In genomic region chr3:37420641-37421040, GRCm38 (mm10) we compare ENCODE assay signal across 8 mouse cellular contexts. TPM values are rescaled to one million over a fixed set of nuclear protein-coding genes. Genes with fewer than 3 reads are reported as not detected.
DNase-seq lines count a peak whose midpoint lies in the region; ATAC-seq and TF ChIP-seq lines count a peak whose summit lies in the region.

No protein-coding gene starts in this region.

- ATAC-seq in embryonic facial prominence, embryonic 15.5 days (ENCODE audit: insufficient number of reproducible peaks, low FRiP score, low TSS enrichment, low read depth), result no peak
- no peak for ATAC-seq in limb, embryonic 11.5 days (ENCODE audit: insufficient number of reproducible peaks, low FRiP score, low TSS enrichment, low read depth)

- under 1% methylated on average over 24 of the region's 24 CpGs for WGBS in embryonic facial prominence, embryonic 15.5 days
- WGBS in limb, embryonic 11.5 days, result under 1% methylated on average over 24 of the region's 24 CpGs

- TF ChIP-seq POLR2A in myocyte (IDR thresholded peaks at IDR 0.05; ENCODE audit: insufficient read length, low read depth), result no peak

- peak overlapping the region; percentile 99 for H3ac ChIP-seq in myocyte (ENCODE audit: control insufficient read depth, insufficient read length)

- no peaks in the 10 kb centered on the region for H3K9me3 ChIP-seq in embryonic facial prominence, embryonic 15.5 days (replicated peaks)
- no peaks in the 10 kb centered on the region for H3K9me3 ChIP-seq in limb, embryonic 11.5 days (ENCODE audit: control insufficient read depth, low read length)

- peak overlapping the region; percentile 95 for H3K4me3 ChIP-seq in embryonic facial prominence, embryonic 15.5 days (replicated peaks)
- H3K4me3 ChIP-seq in limb, embryonic 11.5 days (ENCODE audit: low read depth, low read length), result peak overlapping the region; percentile 90
- peak overlapping the region; percentile 79 for H3K4me3 ChIP-seq in myocyte

- H3K4me2 ChIP-seq in embryonic facial prominence, embryonic 15.5 days (replicated peaks), result peak overlapping the region; percentile 72
- peak overlapping the region; percentile 74 for H3K4me2 ChIP-seq in limb, embryonic 11.5 days (ENCODE audit: low read depth, severe bottlenecking)
- H3K4me2 ChIP-seq in myocyte (ENCODE audit: low read depth), result peak overlapping the region; percentile 74

- H3K79me2 ChIP-seq in myocyte (ENCODE audit: control insufficient read depth, insufficient read depth), result peaks cover 42% of the 10 kb centered on the region

- DNase-seq in frontal cortex, postnatal 25 days (ENCODE audit: low spot score in 2 of 2), result peak; percentile 12 to 20
- no peak for DNase-seq in frontal cortex, postnatal 10 days (ENCODE audit: low spot score in 2 of 2)
- DNase-seq in spleen, adult 12 weeks (ENCODE audit: low spot score), result peak; percentile 8
- no peak for DNase-seq in spleen, adult 18-20 months
- peak; percentile 56 for DNase-seq in limb, embryonic 11.5 days (ENCODE audit: low spot score)
- DNase-seq in urinary bladder, adult 18-20 months (ENCODE audit: low spot score in 2 of 2), result no peak

- H3K9ac ChIP-seq in embryonic facial prominence, embryonic 15.5 days, result peak overlapping the region; percentile 63
- peak overlapping the region; percentile 81 for H3K9ac ChIP-seq in limb, embryonic 11.5 days (ENCODE audit: low read length)

- no peaks in the 10 kb centered on the region for H3K27me3 ChIP-seq in embryonic facial prominence, embryonic 15.5 days
- H3K27me3 ChIP-seq in limb, embryonic 11.5 days (ENCODE audit: control insufficient read depth, insufficient read depth, low read length), result no peaks in the 10 kb centered on the region
- H3K27me3 ChIP-seq in myocyte (ENCODE audit: control insufficient read depth, insufficient read depth, insufficient read length), result no peaks in the 10 kb centered on the region

- peak overlapping the region; percentile 92 for H3K27ac ChIP-seq in embryonic facial prominence, embryonic 15.5 days (replicated peaks)
- H3K27ac ChIP-seq in limb, embryonic 11.5 days (replicated peaks; ENCODE audit: low read depth, low read length), result peak overlapping the region; percentile 76; the same call in 1 of the 2 replicates

- 0 out of 2 replicates have a peak, but pooled peaks cover 6% of the 10 kb centered on the region for H3K36me3 ChIP-seq in embryonic facial prominence, embryonic 15.5 days
- H3K36me3 ChIP-seq in limb, embryonic 11.5 days (ENCODE audit: control insufficient read depth, insufficient read depth, low read length), result no peaks in the 10 kb centered on the region; the same call in 1 of the 2 replicates
- peaks cover 17% of the 10 kb centered on the region for H3K36me3 ChIP-seq in myocyte (ENCODE audit: control insufficient read depth, insufficient read depth)

- H3K4me1 ChIP-seq in embryonic facial prominence, embryonic 15.5 days, result peaks cover 17% of the 10 kb centered on the region
- peaks cover 5% of the 10 kb centered on the region for H3K4me1 ChIP-seq in limb, embryonic 11.5 days (ENCODE audit: control insufficient read depth, insufficient read depth, low read length)

TF ChIP-seq in myocyte, 11 proteins besides CTCF, POLR2A, EP300 and RAD21:
- TF ChIP-seq E2F4 (IDR thresholded peaks at IDR 0.05; ENCODE audit: insufficient read depth) (no peak), USF1 (IDR thresholded peaks at IDR 0.05; ENCODE audit: low read depth) (peak; percentile 9), TCF3 (IDR thresholded peaks at IDR 0.05; ENCODE audit: insufficient read length, low read depth) (no peak)

RNA-seq across cellular contexts. Expression of gene Nudt6, which starts 0.6 kb away (rescaled TPM):
- 4.9 and 6.2 TPM in 2 replicates for polyA plus RNA-seq in embryonic facial prominence, embryonic 15.5 days (2015; fragmentation: Nextera tagmentation; extraction: Ambion mirVana)
- polyA plus RNA-seq in limb, embryonic 11.5 days (2014; fragmentation: Nextera tagmentation; extraction: Ambion mirVana), result 2.8 and 3.5 TPM in 2 replicates
- 10.8 TPM for polyA plus RNA-seq in myocyte (2012; fragmentation: generic; extraction: Trizol)

RNA-seq across cellular contexts. Expression of gene Spata5, which starts 0.9 kb away (rescaled TPM):
- polyA plus RNA-seq in embryonic facial prominence, embryonic 15.5 days (2015; fragmentation: Nextera tagmentation; extraction: Ambion mirVana), result 34.7 and 38.9 TPM in 2 replicates
- polyA plus RNA-seq in limb, embryonic 11.5 days (2014; fragmentation: Nextera tagmentation; extraction: Ambion mirVana), result 51.3 and 51.4 TPM in 2 replicates
- 24.2 TPM for polyA plus RNA-seq in myocyte (2012; fragmentation: generic; extraction: Trizol)

Comparison
In these comparisons a context has a peak if more than half of its experiments do, and no peak if none do; other contexts are left out.
1. DNase-seq: peak in frontal cortex, postnatal 25 days (2 of 2), spleen, adult 12 weeks (single experiment) and limb, embryonic 11.5 days (single experiment); none in frontal cortex, postnatal 10 days (0 of 2), spleen, adult 18-20 months (0 of 2) and urinary bladder, adult 18-20 months (0 of 2).
2. Peak in every context shown above with its lines, with median percentiles within 50 percentile points of each other: H3K4me2 ChIP-seq and H3K4me3 ChIP-seq.